Mouse (Mus musculus): Measurements from ENCODE around the gene Hist1h4h.
A peak's percentile ranks its signal among the peaks of the same experiment; 100 is the strongest.
"Not testable (repeated sequence)": the region's sequence is repeated elsewhere in the genome, so short reads cannot be mapped to it uniquely, and the experiment has no call there.

Gene Hist1h4h

DNA sequence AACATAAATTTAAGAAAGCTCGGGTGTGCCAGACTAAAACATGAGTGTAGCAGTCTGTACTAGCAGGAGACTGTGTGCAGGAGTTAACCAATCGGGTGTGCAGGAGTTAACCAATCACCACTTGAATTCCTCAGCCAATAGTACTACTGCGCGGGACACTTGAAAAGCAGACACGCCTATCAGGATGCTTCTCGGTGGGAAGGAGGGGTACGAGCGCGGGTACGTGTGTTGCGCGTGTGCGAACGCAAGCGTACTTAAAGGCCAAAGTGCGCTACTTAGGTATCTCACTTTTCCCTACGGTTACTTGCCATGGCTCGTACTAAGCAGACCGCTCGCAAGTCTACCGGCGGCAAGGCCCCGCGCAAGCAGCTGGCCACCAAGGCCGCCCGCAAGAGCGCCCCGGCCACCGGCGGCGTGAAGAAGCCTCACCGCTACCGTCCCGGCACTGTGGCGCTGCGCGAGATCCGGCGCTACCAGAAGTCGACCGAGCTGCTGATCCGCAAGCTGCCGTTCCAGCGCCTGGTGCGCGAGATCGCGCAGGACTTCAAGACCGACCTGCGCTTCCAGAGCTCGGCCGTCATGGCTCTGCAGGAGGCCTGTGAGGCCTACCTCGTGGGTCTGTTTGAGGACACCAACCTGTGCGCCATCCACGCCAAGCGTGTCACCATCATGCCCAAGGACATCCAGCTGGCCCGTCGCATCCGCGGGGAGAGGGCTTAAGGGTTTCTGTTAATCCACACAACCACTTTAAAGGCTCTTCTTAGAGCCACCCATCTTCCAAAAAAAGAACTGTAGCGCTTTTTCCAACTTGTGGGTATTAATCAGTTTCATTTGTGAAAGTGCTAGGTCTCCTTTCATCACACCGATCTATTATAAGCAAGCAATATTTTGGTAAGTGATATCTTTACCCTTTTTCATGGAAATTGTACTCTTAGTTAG lies 4.6 kb downstream of the Hist1h4h start, which contains the start of gene Hist1h3g:
Hist1h3g (plus strand) TSS at position 286 of the 939 bp plus-strand sequence.
- DNase-seq = peak; percentile 87 to 92

DNA sequence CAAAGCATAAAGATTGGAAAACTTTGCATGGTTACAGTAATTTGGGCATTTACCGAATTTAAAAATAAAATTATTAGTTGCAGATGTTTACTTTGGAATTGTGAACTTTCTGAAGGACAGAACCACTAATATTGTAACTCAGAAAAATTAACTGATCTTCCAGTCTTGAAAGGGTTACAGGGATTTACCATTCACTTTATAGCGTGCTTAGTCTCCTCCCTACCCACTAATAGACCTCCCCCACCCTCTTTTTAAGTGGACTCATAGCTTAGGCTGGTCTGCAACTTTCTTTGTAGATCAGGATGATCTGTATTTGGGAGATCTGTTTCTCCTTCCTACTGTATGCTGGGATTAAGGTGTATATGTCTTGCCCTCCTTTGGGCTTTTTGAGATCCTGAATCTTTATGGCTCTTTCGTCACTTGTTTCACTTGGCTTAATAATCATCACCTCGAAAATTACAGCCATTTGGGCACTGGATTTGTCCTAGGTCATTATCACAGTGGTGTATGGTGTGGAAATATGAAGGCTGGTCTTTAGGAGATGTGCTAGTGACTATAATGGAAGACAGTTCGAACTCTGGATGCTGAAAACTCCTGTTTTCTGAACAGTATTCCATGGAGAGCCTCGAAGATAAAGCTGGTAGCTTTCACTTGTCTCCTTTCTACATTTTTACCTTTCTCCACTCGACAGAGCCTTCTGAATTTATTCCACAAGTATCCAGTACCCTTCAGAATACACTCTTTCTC lies 5.4 kb downstream of the Hist1h4h start:
- no peak for DNase-seq

DNA sequence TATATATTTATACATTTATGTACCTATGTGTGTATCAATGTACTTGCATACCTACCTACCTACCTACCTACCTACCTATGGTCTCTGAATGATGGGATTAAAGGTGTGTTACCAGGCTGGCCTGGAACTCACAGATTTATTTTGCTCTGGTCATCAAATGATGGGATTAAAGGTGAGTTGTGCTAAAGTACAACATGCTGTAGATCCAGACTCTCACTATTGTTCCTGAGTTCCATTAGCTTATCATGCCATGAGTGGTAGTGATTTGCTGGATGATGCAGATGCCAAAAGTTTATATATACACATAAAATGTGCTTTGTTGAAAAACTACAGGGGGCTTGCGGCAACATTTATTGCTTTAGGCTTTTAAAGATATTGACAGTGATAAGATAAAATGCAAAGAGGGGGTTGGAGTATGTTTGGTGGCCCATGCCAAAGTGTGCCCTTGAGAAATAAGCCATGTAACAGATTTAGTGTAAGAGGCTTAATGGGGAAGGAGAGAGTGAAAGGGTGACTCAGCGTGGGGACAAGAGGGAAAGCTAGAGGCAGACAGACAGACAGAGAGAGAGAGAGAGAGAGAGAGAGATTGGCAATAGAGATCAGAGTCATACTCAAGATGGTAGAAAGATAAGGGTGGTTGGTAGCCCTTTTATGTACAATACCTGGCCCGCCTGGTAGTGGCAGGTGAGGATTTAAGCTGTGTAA lies 6.3 kb downstream of the Hist1h4h start:
- DNase-seq = no peak

DNA sequence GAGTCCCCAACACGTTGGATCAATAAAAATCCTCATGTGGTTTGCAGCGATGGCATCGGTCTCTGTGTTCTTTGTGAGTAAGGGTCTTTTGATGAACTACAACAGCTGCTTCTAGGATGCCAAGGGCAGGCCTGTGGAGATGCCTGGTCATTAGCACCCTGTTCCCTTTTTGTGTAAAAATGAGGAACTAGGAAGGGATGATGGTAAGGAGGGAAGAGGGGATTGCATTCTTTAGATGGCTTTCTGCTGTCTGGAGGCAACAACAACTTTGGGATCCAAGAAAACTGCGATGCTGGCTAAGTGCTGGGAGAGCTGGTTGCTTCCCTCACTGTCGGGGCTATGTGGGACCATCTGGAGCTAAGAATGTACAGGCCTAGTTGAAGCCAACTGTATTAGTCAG lies 7.4 kb downstream of the Hist1h4h start:
- no peak for DNase-seq

DNA sequence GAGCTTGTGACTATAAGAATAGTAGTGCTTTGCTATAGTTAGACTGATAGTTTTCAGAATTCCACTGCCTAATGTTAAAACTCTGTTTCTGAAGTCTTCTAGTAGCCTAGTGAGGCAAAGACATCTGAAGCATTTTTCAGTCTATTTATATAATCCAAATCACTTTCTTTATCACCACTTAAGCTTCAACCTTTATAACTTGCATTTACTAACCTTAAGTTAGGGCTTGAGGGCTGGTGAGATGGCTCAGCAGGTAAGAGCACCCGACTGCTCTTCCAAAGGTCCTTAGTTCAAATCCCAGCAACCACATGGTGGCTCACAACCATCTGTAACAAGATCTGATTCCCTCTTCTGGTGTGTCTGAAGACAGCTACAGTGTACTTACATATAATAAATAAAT lies 9.0 kb downstream of the Hist1h4h start:
- not testable (repeated sequence) for DNase-seq

DNA sequence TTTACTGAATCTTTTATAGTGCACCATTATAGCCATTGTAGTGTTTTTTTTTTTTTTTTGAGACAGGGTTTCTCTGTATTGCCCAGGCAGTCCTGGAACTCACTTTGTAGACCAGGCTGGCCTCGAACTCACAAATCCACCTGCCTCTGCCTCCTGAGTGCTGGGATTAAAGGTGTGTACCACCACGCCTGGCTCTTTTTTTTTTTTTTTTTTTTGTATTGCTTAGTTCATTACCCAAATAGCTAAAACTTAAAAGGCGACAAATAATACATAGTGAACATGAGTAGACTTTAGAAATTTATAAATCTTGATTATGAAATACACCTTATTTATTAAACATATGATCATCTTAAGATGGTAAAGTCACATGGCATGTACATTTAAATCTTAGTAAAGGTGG lies 10.6 kb downstream of the Hist1h4h start:
- DNase-seq = no peak

DNA sequence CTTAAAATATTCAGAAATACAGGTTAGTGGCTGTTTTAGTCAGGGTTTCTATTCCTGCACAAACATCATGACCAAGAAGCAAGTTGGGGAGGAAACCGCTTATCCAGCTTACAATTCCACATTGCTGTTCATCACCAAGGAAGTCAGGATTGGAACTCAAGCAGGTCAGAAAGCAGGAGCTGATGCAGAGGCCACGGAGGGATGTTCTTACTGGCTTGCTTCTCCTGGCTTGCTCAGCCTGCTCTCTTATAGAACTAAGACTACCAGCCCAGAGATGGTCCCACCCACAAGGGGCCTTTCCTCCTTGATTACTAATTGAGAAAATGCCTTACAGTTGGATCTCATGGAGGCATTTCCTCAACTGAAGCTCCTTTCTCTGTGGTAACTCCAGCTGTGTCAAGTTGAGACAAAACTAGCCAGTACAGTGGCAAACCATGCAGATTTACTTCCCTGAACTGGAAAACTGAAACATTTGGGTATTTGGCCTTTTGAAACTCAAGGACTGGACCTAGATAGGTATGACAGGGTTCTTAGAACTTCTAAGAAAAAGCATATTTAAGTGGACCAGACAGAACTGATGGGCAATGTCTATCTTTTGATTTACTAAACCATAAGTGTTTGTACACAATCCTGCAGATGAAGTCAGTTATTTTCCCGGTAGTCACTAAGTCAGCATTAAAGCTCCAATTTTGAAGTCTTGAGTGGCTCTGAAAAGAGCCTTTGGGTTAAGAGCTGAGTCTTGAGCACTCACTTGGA lies 11.6 kb downstream of the Hist1h4h start:
- DNase-seq = not testable (repeated sequence)

DNA sequence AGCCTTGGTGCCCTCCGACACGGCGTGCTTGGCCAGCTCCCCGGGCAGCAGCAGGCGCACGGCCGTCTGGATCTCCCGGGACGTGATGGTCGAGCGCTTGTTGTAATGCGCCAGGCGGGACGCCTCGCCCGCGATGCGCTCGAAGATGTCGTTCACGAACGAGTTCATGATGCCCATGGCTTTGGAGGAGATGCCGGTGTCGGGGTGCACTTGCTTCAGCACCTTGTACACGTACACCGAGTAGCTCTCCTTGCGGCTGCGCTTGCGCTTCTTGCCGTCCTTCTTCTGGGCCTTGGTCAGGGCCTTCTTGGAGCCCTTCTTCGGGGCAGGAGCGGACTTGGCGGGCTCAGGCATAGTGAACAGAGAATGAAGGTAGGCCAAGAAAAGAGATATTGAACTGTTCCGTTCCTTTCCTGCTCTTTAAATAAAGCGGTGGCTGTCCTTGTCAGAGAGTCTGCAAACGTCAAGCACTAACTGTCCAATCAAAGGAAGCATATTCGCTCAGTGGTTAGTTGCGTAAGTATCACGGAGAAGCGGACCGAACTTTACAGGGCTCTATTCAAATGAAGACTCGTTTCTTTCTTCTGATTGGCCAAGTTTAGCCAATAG lies 12.3 kb downstream of the Hist1h4h start, which contains the start of gene Hist1h2bh:
Hist1h2bh (minus strand) TSS at position 394 of the 609 bp plus-strand sequence.
- peak; percentile 66 to 72 for DNase-seq

DNA sequence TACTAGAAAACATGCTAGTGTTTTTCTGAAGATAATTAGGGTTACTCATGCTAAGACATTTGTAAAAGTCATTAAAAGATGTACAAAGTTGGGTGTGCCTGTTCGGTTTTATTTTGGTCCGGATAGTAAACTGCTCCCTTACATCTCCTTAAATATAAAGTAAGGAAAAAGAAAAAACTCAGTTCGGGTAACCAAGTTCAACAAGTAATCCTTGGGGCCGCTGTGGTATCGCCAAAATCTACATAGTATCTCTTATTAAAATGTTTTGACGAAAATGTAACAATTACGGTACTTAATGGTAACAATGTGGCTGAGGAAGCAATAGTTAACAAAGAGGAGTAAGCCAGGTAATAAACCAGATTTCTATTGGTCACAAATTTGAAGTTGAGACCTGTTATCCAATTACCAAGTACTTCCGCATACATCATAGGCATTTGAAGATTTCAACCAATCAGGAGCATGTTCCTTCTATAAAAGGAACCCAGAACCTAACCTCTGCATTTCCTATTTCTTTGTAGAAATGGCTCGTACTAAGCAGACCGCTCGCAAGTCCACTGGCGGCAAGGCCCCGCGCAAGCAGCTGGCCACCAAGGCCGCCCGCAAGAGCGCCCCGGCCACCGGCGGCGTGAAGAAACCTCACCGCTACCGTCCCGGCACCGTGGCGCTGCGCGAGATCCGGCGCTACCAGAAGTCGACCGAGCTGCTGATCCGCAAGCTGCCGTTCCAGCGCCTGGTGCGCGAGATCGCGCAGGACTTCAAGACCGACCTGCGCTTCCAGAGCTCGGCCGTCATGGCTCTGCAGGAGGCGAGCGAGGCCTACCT lies 13.3 kb downstream of the Hist1h4h start, which contains the start of gene Hist1h3f:
Hist1h3f (plus strand) TSS at position 88 of the 822 bp plus-strand sequence.
- DNase-seq = peak; percentile 78 to 80

DNA sequence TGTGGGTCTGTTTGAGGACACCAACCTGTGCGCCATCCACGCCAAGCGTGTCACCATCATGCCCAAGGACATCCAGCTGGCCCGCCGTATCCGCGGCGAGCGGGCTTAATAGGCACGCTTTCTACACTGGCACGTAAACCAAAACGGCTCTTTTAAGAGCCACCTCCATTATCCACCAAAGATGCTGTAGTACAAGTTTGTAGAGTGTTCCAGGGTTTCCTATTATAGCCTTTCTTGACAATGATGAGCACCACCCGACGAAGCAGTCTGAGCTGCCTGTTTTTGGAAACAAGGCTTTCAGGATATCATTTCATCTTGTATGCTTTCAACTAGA lies 13.9 kb downstream of the Hist1h4h start:
- peak in 1 of 2 experiments; percentile 26 for DNase-seq

DNA sequence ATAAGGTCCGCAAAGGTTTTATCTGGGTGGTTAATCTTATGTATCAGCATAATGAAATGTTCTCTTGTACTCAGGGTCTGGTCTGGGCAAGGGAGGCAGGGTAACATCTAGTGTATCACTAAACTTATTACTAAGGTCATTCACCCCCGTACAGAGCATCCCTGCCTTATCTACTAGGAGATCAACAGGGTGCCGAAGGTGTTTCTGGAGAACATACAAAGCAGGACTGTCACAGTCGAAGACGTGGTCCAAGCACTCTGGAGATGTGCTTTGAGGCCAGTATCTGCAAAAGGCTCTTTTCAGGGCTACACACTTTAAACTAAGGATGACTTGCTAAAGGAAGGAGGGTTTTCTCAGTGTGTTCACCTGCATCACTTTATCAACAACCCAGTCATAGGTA lies 15.8 kb downstream of the Hist1h4h start:
- no peak for DNase-seq

DNA sequence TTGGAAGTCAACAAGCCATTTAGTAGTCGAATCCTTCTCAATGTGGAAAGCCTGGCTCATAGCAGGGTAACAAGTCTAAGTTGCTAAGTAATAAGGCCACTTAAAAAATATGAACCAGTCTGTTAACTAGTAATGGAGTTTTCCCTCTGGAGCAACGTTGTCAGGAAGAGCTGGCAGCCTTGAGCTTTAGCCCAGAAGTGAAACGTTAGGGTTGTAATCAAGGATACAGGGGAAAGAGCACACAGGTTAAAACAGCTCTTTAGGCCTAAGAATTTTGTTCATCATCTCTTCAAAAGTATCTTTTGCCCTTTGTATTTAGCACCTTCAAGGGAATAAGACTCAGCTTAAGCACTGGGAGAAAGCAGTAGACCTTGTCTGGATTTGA lies 19.9 kb downstream of the Hist1h4h start:
- DNase-seq = no peak

DNA sequence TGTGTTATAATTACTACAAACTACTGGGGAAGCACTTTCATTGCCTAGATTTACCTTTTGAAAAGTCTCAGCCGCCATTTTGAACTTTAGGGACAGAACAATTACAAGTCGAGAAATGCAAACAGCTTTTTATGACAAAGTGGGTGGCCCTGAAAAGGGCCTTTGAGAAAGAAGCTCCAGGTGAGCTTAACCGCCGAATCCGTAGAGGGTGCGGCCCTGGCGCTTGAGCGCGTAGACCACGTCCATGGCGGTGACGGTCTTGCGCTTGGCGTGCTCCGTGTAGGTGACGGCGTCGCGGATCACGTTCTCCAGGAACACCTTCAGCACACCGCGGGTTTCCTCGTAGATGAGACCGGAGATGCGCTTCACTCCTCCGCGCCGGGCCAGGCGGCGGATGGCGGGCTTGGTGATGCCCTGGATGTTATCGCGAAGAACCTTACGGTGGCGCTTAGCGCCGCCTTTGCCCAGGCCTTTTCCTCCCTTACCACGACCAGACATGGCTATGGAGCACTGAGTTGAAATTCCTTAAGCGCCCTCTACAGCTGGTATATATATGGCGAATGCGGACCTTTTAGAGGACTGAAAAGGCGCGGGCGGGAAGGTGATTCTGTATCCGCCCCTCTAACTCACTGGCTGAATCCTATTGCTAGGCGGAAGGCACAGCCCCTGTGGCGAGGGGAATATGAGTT lies 20.4 kb downstream of the Hist1h4h start, which contains the start of gene Hist1h4f:
Hist1h4f (minus strand) TSS at position 503 of the 689 bp plus-strand sequence.
- DNase-seq = peak; percentile 92 to 93

DNA sequence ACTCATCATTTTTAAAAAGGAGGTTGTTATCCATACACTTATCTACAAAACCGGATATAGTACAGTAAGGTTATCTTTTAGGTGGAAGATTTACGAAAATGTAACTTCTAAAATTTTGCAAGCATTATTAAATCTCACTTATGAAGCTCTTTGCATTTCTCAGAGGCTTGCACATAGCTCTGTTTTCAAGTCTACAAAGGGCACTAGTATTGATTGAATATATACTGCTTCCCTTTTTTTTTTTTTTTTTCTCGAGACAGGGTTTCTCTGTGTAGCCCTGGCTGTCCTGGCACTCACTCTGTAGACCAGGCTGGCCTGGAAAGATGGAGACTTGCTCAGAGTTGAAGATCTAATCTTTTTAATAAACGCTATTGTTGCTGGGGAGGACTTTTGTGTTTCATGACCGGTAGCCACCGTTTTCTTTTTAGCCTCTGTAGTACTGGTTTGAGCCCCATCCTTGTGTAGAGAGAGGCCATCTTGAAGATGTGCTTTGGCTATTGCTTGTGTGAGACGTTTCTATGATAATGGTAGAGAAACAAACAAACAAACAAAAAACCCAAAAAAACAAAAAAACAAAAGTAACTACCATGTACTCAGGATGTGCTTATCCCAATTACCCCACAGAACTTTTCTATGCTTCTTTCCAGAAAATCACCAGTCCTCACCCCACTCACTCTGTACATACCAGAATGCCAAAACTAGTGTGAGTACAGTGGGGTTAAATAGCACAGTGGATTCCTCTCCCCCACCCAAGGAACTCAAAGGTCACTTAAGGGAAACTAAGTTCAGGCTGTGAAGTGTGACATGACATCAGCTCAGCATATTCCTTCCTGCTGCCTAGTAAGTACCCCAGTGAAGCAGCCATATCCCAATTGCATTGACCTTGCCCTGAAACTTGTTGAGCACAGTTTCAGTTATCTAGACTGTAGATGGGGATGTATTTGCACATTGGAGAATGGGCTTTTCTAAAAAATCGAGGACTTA lies 21.4 kb downstream of the Hist1h4h start:
- DNase-seq = no peak

DNA sequence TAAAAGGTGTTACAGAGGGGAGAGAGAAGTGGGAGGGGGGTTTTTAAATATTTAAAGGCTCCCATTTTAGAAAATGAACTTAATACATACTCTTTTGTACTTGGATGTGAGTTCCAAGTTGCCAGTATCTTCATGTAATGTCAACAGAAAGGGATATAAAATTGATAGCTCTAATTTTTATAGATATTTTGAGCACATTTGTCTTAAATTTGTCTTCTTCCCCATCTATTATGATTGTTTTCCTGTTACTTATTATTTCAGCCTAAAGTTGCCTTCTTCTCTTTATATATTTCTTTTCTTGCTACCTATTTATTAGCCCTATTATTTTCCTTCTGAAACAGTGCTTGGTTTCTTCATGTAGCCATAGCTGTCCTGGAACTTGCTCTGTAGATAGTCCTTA lies 22.1 kb downstream of the Hist1h4h start, which contains the start of gene Hist1h1d:
Hist1h1d (plus strand) TSS at position 301 of the 400 bp plus-strand sequence.
- no peak for DNase-seq

DNA sequence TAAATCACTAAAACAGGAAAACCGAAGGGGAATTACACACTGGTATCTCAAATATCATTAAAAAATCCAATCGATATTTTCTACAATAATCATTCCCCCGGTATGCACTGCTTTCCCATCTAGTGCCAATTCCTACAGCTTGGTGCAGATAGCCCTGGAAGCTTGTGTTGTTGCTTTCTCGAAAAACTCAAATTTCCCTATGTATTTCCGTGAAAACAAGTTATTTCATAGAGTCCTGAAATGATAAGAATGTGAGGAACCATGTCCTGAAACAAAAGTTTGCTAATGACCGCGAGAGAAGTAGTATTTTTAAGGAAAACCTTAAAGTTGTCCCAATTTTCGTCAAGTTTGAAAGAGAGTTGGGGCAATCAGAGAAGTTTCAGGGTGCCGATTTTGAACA lies 23.5 kb downstream of the Hist1h4h start:
- DNase-seq = no peak

DNA sequence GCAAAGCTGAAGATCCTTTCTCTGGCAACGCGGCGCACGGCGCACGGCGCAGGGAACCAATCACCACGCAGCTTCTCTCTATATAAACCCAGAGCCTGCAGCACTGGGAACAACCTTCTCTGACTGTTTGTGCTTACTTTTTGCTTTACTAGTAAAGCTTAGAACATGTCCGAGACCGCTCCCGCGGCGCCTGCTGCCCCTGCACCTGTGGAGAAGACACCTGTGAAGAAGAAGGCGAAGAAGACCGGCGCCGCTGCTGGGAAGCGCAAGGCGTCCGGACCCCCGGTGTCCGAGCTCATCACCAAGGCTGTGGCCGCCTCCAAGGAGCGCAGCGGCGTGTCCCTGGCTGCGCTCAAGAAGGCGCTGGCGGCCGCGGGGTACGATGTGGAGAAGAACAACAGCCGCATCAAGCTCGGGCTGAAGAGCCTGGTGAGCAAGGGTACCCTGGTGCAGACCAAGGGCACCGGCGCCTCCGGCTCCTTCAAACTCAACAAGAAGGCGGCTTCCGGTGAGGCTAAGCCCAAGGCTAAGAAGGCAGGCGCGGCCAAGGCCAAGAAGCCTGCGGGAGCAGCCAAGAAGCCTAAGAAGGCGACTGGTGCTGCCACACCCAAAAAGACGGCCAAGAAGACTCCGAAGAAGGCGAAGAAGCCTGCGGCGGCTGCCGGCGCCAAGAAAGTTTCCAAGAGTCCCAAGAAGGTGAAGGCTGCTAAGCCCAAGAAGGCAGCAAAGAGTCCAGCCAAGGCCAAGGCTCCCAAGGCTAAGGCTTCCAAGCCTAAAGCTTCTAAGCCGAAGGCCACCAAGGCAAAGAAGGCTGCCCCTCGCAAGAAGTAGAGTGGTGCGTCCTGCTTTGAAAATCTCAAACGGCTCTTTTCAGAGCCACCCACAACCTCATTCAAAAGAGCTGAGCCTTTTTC lies 24.3 kb downstream of the Hist1h4h start:
- DNase-seq = peak; percentile 82 to 83

Measured in lung, postnatal 4 days (tissue).